9 mouse cellular contexts compared by ENCODE assay signal in genomic region chrX:153174786-153175185, GRCm38 (mm10). TPM values are rescaled to one million over a fixed set of nuclear protein-coding genes. Genes with fewer than 3 reads are reported as not detected.
A peak's percentile ranks its signal among the peaks of the same experiment; 100 is the strongest.
DNase-seq lines count a peak whose midpoint lies in the region; ATAC-seq and TF ChIP-seq lines count a peak whose summit lies in the region.
"Had no signal": no experiment of that assay in that cellular context is flagged by ENCODE, and none has a peak within 500 bp of the region (broad histone marks: within the 10 kb centered on the region; RNA-seq: fewer than 3 reads in every experiment).

No protein-coding gene starts in this region.

- no peaks in the 10 kb centered on the region for H3K79me2 ChIP-seq in liver, adult 2 months (ENCODE audit: control insufficient read depth, insufficient read depth, low read length)

- no peak overlapping the region for H3K4me2 ChIP-seq in liver, embryonic 11.5 days
- H3K4me2 ChIP-seq: limb, embryonic 12.5 days had no signal

- H3K27ac ChIP-seq in liver, adult 2 months (replicated peaks; ENCODE audit: insufficient read depth, low read depth, low read length): no peak overlapping the region
- no peak overlapping the region for H3K27ac ChIP-seq in liver, embryonic 11.5 days (ENCODE audit: low read depth, low read length)
- H3K27ac ChIP-seq: limb, embryonic 12.5 days had no signal

- no peaks in the 10 kb centered on the region for H3K36me3 ChIP-seq in liver, adult 2 months (ENCODE audit: control insufficient read depth, insufficient read depth, low read length)
- H3K36me3 ChIP-seq in liver, embryonic 11.5 days (ENCODE audit: control insufficient read depth, insufficient read depth, low read length): no peaks in the 10 kb centered on the region
- H3K36me3 ChIP-seq: limb, embryonic 12.5 days had no signal

- no peak for TF ChIP-seq POLR2A in liver, adult 2 months (IDR thresholded peaks at IDR 0.05; ENCODE audit: extremely low read depth, insufficient read depth, low read length)
- no peak for TF ChIP-seq POLR2A in brain, embryonic 14.5 days (IDR thresholded peaks at IDR 0.05; ENCODE audit: borderline replicate concordance, extremely low read depth, insufficient read depth, insufficient read length, poor library complexity, severe bottlenecking)

- TF ChIP-seq CTCF in liver, adult 2 months (IDR thresholded peaks at IDR 0.05; ENCODE audit: low read depth, low read length): no peak
- peak; percentile 27; the same call in 1 of the 2 replicates for TF ChIP-seq CTCF in brain, embryonic 14.5 days (IDR thresholded peaks at IDR 0.05; ENCODE audit: borderline replicate concordance, extremely low read depth, insufficient read depth, insufficient read length)

- DNase-seq in cerebellum, postnatal 10 days: peak; percentile 8 to 24
- DNase-seq in cerebellum, adult 11-12 months: no peak
- DNase-seq in liver, adult 2 months (ENCODE audit: extremely low read depth, low read depth, low spot score): peak; percentile 0
- DNase-seq in liver, embryonic 11.5 days (ENCODE audit: low spot score): no peak
- DNase-seq in brain, embryonic 14.5 days (ENCODE audit: low read depth): peak; percentile 19
- DNase-seq in naive thymus-derived CD4-positive, alpha-beta T cell, adult 2 months (ENCODE audit: low read depth): peak; percentile 34
- DNase-seq in urinary bladder, postnatal 25 days (ENCODE audit: low spot score): no peak

- no peaks in the 10 kb centered on the region for H3K4me1 ChIP-seq in liver, adult 2 months (ENCODE audit: control insufficient read depth, insufficient read depth, low read length)
- H3K4me1 ChIP-seq in liver, embryonic 11.5 days (replicated peaks; ENCODE audit: control insufficient read depth, insufficient read depth, low read length): no peaks in the 10 kb centered on the region
- H3K4me1 ChIP-seq: limb, embryonic 12.5 days had no signal

- H3K9ac ChIP-seq in liver, adult 2 months (ENCODE audit: low read depth, low read length): no peak overlapping the region
- H3K9ac ChIP-seq in liver, embryonic 11.5 days (ENCODE audit: low read depth, low read length): no peak overlapping the region
- H3K9ac ChIP-seq: limb, embryonic 12.5 days had no signal

- H3K27me3 ChIP-seq in liver, adult 2 months (ENCODE audit: control insufficient read depth, insufficient read depth, low read length): no peaks in the 10 kb centered on the region
- H3K27me3 ChIP-seq in liver, embryonic 11.5 days (replicated peaks; ENCODE audit: control insufficient read depth, insufficient read depth, low read length): no peaks in the 10 kb centered on the region
- H3K27me3 ChIP-seq: limb, embryonic 12.5 days had no signal

- ATAC-seq in liver, embryonic 11.5 days (replicated peaks; ENCODE audit: low FRiP score): no peak
- no peak for ATAC-seq in frontal cortex, adult (ENCODE audit: low TSS enrichment)

- 40% methylated on average over 1 of the region's 1 CpGs for WGBS in liver, adult 2 months
- 0% methylated on average over 1 of the region's 1 CpGs for WGBS in liver, embryonic 11.5 days

- no peak overlapping the region for H3K4me3 ChIP-seq in liver, adult 2 months (ENCODE audit: insufficient read depth, low read depth, low read length)
- no peak overlapping the region for H3K4me3 ChIP-seq in liver, embryonic 11.5 days (ENCODE audit: low read depth, low read length)
- H3K4me3 ChIP-seq: limb, embryonic 12.5 days had no signal

- no peaks in the 10 kb centered on the region for H3K9me3 ChIP-seq in liver, embryonic 11.5 days (ENCODE audit: control insufficient read depth, low read length)
- H3K9me3 ChIP-seq: limb, embryonic 12.5 days had no signal

RNA-seq across cellular contexts. Expression of gene Rragb, which starts 35.0 kb away (rescaled TPM):
- total RNA-seq in liver, adult 2 months (2014; rRNA removed): 0.47 and 0.83 TPM in 2 replicates
- polyA plus RNA-seq in liver, adult 2 months (2012; rRNA removed): 0.24 and 0.50 TPM in 2 replicates
- polyA plus RNA-seq in liver, embryonic 11.5 days (2014; fragmentation: Nextera tagmentation; extraction: Ambion mirVana): 0.84 and 1.3 TPM in 2 replicates
- 46.1 and 48.3 TPM in 2 replicates for polyA plus RNA-seq in brain, embryonic 14.5 days (2012; rRNA removed)

RNA-seq across cellular contexts. Expression of gene Foxr2, which starts 56.2 kb away (rescaled TPM):
- total RNA-seq in liver, adult 2 months (2014; rRNA removed): not detected in 2 replicates
- not detected in 2 replicates for polyA plus RNA-seq in liver, adult 2 months (2012; rRNA removed)
- not detected in 2 replicates for polyA plus RNA-seq in liver, embryonic 11.5 days (2014; fragmentation: Nextera tagmentation; extraction: Ambion mirVana)
- 1.3 and 1.6 TPM in 2 replicates for polyA plus RNA-seq in brain, embryonic 14.5 days (2012; rRNA removed)
- polyA plus RNA-seq: limb, embryonic 12.5 days had no signal

Comparison
In these comparisons a context has a peak if more than half of its experiments do, and no peak if none do; other contexts are left out.
1. DNase-seq: peak in cerebellum, postnatal 10 days (2 of 2), liver, adult 2 months (single experiment), brain, embryonic 14.5 days (single experiment) and naive thymus-derived CD4-positive, alpha-beta T cell, adult 2 months (single experiment); none in cerebellum, adult 11-12 months (single experiment), liver, embryonic 11.5 days (single experiment) and urinary bladder, postnatal 25 days (single experiment).
2. RNA of gene Rragb, which starts 35.0 kb away (polyA plus RNA-seq): 46.1 to 48.3 TPM in brain, embryonic 14.5 days; 0.84 to 1.3 TPM in liver, embryonic 11.5 days and 0.24 to 0.50 TPM in liver, adult 2 months; every median in the first group is over 10 times any median in the second.